Comparison of ENCODE assay signal across 32 mouse cellular contexts in genomic region chr16:96179156-96179555, GRCm38 (mm10). TPM values are rescaled to one million over a fixed set of nuclear protein-coding genes. Genes with fewer than 3 reads are reported as not detected.
DNase-seq lines count a peak whose midpoint lies in the region; ATAC-seq and TF ChIP-seq lines count a peak whose summit lies in the region.
"Had no signal": no experiment of that assay in that cellular context is flagged by ENCODE, and none has a peak within 500 bp of the region (broad histone marks: within the 10 kb centered on the region; RNA-seq: fewer than 3 reads in every experiment).

No protein-coding gene starts in this region.

- H3K4me3 ChIP-seq in kidney, postnatal 0 days (replicated peaks; ENCODE audit: low read depth, low read length), result no peak overlapping the region
- no peak overlapping the region for H3K4me3 ChIP-seq in E14TG2a.4 (replicated peaks; ENCODE audit: low read length)
- H3K4me3 ChIP-seq in MEL (ENCODE audit: control insufficient read depth in 1 of 2, insufficient read depth in 1 of 2, low read depth in 2 of 2, low read length in 2 of 2), result no peak overlapping the region
- no peak overlapping the region for H3K4me3 ChIP-seq in stomach, postnatal 0 days (ENCODE audit: low read depth, low read length)
- H3K4me3 ChIP-seq: forebrain, embryonic 10.5 days; forebrain, embryonic 13.5 days; heart, adult 2 months; heart, embryonic 10.5 days; heart, embryonic 13.5 days had no signal

- no peak for DNase-seq in kidney, postnatal 0 days (ENCODE audit: low spot score)
- DNase-seq in kidney, adult 9 months, result no peak
- DNase-seq in MEL (ENCODE audit: low read depth, low spot score), result peak; percentile 18
- DNase-seq in stomach, postnatal 0 days (ENCODE audit: low spot score), result no peak
- no peak for DNase-seq in T-cell, adult 2 months (ENCODE audit: low spot score)
- no peak for DNase-seq in left cerebral cortex, postnatal 14 days (ENCODE audit: low spot score in 2 of 2)
- DNase-seq: adrenal gland, postnatal 10 days; B cell, adult 2 months; cerebellum, adult 11 months; cerebellum, adult 8-10 months; cerebellum, postnatal 10 days; cerebellum, postnatal 36 days; embryo, embryonic 11 days; gastrocnemius, postnatal 10 days; gastrocnemius, postnatal 36 days; heart, adult 2 months; heart, postnatal 14 days; heart, postnatal 4 days had no signal

- TF ChIP-seq RAD21 in MEL (IDR thresholded peaks at IDR 0.05; ENCODE audit: low read depth, low read length), result no peak

- no peak overlapping the region for H3K4me2 ChIP-seq in kidney, postnatal 0 days (ENCODE audit: low read length)
- H3K4me2 ChIP-seq in stomach, postnatal 0 days (replicated peaks; ENCODE audit: low read depth), result no peak overlapping the region
- H3K4me2 ChIP-seq: forebrain, embryonic 13.5 days; heart, embryonic 13.5 days; hindbrain, embryonic 14.5 days had no signal

- TF ChIP-seq CTCF in kidney, postnatal 0 days (IDR thresholded peaks at IDR 0.05; ENCODE audit: low read depth), result 0 out of 2 replicates have a peak, but pooled peaks have one; percentile 11
- TF ChIP-seq CTCF in E14TG2a.4 (conservative IDR thresholded peaks at IDR 0.05; ENCODE audit: low read length) (peak; percentile 53), MEL (IDR thresholded peaks at IDR 0.05 in 2 of 3, conservative IDR thresholded peaks at IDR 0.05 in 1 of 3; ENCODE audit: control insufficient read depth in 1 of 3, insufficient read depth in 1 of 3, low read depth in 2 of 3, low read length in 3 of 3, poor library complexity in 1 of 3, severe bottlenecking in 1 of 3) (peak; percentile 4 to 21 (median 21); a peak in 2 of 6 replicates)
- peak; percentile 21; the same call in 1 of the 2 replicates for TF ChIP-seq CTCF in stomach, postnatal 0 days (IDR thresholded peaks at IDR 0.05; ENCODE audit: low read depth)

- no peaks in the 10 kb centered on the region for H3K27me3 ChIP-seq in kidney, postnatal 0 days (ENCODE audit: insufficient read depth, low read length)
- H3K27me3 ChIP-seq in E14TG2a.4 (ENCODE audit: insufficient read depth, low read length) (0 out of 2 replicates have a peak, but pooled peaks cover 6% of the 10 kb centered on the region), MEL (ENCODE audit: control insufficient read depth in 1 of 2, insufficient read depth in 2 of 2, low read length in 2 of 2) (no peaks in the 10 kb centered on the region)
- no peaks in the 10 kb centered on the region for H3K27me3 ChIP-seq in stomach, postnatal 0 days (ENCODE audit: control insufficient read depth, insufficient read depth, low read length)
- H3K27me3 ChIP-seq: CH12.LX; forebrain, embryonic 13.5 days; heart, embryonic 13.5 days; Patski had no signal

- no peaks in the 10 kb centered on the region for H3K9me3 ChIP-seq in kidney, postnatal 0 days (replicated peaks; ENCODE audit: low read length)
- H3K9me3 ChIP-seq in E14TG2a.4 (ENCODE audit: low read length), result no peaks in the 10 kb centered on the region
- no peaks in the 10 kb centered on the region for H3K9me3 ChIP-seq in MEL (replicated peaks; ENCODE audit: insufficient read depth, low read length)
- no peaks in the 10 kb centered on the region for H3K9me3 ChIP-seq in stomach, postnatal 0 days (ENCODE audit: control insufficient read depth, low read length)
- H3K9me3 ChIP-seq: forebrain, embryonic 13.5 days; heart, embryonic 10.5 days had no signal

- no peak overlapping the region for H3K9ac ChIP-seq in kidney, postnatal 0 days (ENCODE audit: low read depth, low read length)
- no peak overlapping the region for H3K9ac ChIP-seq in MEL (ENCODE audit: control insufficient read depth, low read depth, low read length, poor library complexity, severe bottlenecking)
- H3K9ac ChIP-seq in stomach, postnatal 0 days (ENCODE audit: low read length), result no peak overlapping the region
- H3K9ac ChIP-seq: forebrain, embryonic 13.5 days; heart, embryonic 13.5 days; hindbrain, embryonic 14.5 days had no signal

- intact Hi-C loops in left cerebral cortex, postnatal 14 days (cut with DNase I), result no loop called here

- no peak for TF ChIP-seq POLR2A in MEL (IDR thresholded peaks at IDR 0.05; ENCODE audit: control insufficient read depth in 1 of 2, insufficient read depth in 1 of 2, low read depth in 1 of 2, low read length in 2 of 2, poor library complexity in 1 of 2)

- no peaks in the 10 kb centered on the region for H3K79me2 ChIP-seq in MEL (ENCODE audit: control insufficient read depth, insufficient read depth, low read length, poor library complexity)

- ATAC-seq in kidney, postnatal 0 days (replicated peaks; ENCODE audit: low FRiP score, low read depth), result no peak
- ATAC-seq in stomach, postnatal 0 days (ENCODE audit: low FRiP score, low TSS enrichment), result no peak
- ATAC-seq: forebrain, embryonic 13.5 days; forebrain, embryonic 16.5 days; hindbrain, postnatal 0 days; inflammation-experienced regulatory T-cells, adult 6 months; Patski had no signal

- no peak overlapping the region for H3K27ac ChIP-seq in kidney, postnatal 0 days
- no peak overlapping the region for H3K27ac ChIP-seq in MEL (ENCODE audit: control insufficient read depth, low read depth, low read length)
- no peak overlapping the region for H3K27ac ChIP-seq in stomach, postnatal 0 days (replicated peaks)
- H3K27ac ChIP-seq: forebrain, embryonic 10.5 days; forebrain, embryonic 13.5 days; heart, adult 2 months; heart, embryonic 10.5 days; heart, embryonic 13.5 days; hindbrain, embryonic 14.5 days; hindbrain, postnatal 0 days had no signal

- H3K36me3 ChIP-seq in kidney, postnatal 0 days (ENCODE audit: insufficient read depth, low read length), result no peaks in the 10 kb centered on the region
- H3K36me3 ChIP-seq in E14TG2a.4 (ENCODE audit: insufficient read depth, low read length), result 0 out of 2 replicates have a peak, but pooled peaks cover 4% of the 10 kb centered on the region
- no peaks in the 10 kb centered on the region for H3K36me3 ChIP-seq in MEL (ENCODE audit: control insufficient read depth in 1 of 2, insufficient read depth in 2 of 2, low read length in 2 of 2)
- no peaks in the 10 kb centered on the region for H3K36me3 ChIP-seq in stomach, postnatal 0 days (ENCODE audit: control insufficient read depth, insufficient read depth, low read length)
- H3K36me3 ChIP-seq: forebrain, embryonic 10.5 days; heart, embryonic 10.5 days; heart, embryonic 13.5 days had no signal

- no peak for TF ChIP-seq EP300 in MEL (IDR thresholded peaks at IDR 0.05; ENCODE audit: low read depth in 1 of 2, low read length in 2 of 2)
- TF ChIP-seq EP300 in stomach, postnatal 0 days (optimal IDR thresholded peaks at IDR 0.05), result no peak

- no peaks in the 10 kb centered on the region for H3K4me1 ChIP-seq in kidney, postnatal 0 days (replicated peaks; ENCODE audit: insufficient read depth, low read length)
- no peaks in the 10 kb centered on the region; the same call in 1 of the 2 replicates for H3K4me1 ChIP-seq in E14TG2a.4 (replicated peaks; ENCODE audit: low read depth, low read length)
- H3K4me1 ChIP-seq in MEL (ENCODE audit: control insufficient read depth in 1 of 2, insufficient read depth in 2 of 2, low read length in 2 of 2), result no peaks in the 10 kb centered on the region
- H3K4me1 ChIP-seq in stomach, postnatal 0 days (replicated peaks; ENCODE audit: control insufficient read depth, insufficient read depth), result no peaks in the 10 kb centered on the region
- H3K4me1 ChIP-seq: forebrain, embryonic 13.5 days had no signal

TF ChIP-seq in MEL, 35 proteins besides CTCF, POLR2A, EP300 and RAD21 (continues in another document):
- no peak for TF ChIP-seq TCF12 (IDR thresholded peaks at IDR 0.05; ENCODE audit: low read depth, low read length)
- TF ChIP-seq MXI1 (IDR thresholded peaks at IDR 0.05; ENCODE audit: low read depth, low read length), result no peak
- TF ChIP-seq MYB (IDR thresholded peaks at IDR 0.05; ENCODE audit: low read depth, low read length), result no peak
- no peak for TF ChIP-seq ZMIZ1 (IDR thresholded peaks at IDR 0.05; ENCODE audit: low read depth, low read length)

RNA-seq across cellular contexts. Expression of gene Lca5l, which starts 12.9 kb away (rescaled TPM):
- 1.6 TPM in 2 replicates for polyA plus RNA-seq in kidney, postnatal 0 days (2015; fragmentation: Nextera tagmentation; extraction: Ambion mirVana)
- 0.07 and 0.12 TPM in 2 replicates for total RNA-seq in MEL (2012; rRNA removed)
- under 1 TPM in 1 of 2 experiments, not detected in 1; 0.24 TPM for polyA plus RNA-seq in MEL (2012; ENCODE audit: insufficient read depth in 1 of 2, insufficient read length in 2 of 2, low read depth in 1 of 2, low replicate concordance in 2 of 2, missing spikeins in 1 of 2)
- polyA plus RNA-seq in stomach, postnatal 0 days (2015; fragmentation: Nextera tagmentation; extraction: Ambion mirVana), result 1.1 and 1.4 TPM in 2 replicates
- 1 to 10 TPM in 1 of 2 experiments, under 1 TPM in 1; 0.88 to 1.5 TPM for total RNA-seq in left cerebral cortex, postnatal 14 days (2021)
- total RNA-seq: granulocyte monocyte progenitor cell, adult 5-6 weeks had no signal
- polyA plus RNA-seq: inflammation-experienced regulatory T-cells, adult 6 months had no signal

RNA-seq across cellular contexts. Expression of gene Sh3bgr, which starts 21.1 kb away (rescaled TPM):
- polyA plus RNA-seq in kidney, postnatal 0 days (2015; fragmentation: Nextera tagmentation; extraction: Ambion mirVana), result 3.3 and 3.6 TPM in 2 replicates
- 0.52 and 2.0 TPM in 2 replicates for total RNA-seq in MEL (2012; rRNA removed)
- polyA plus RNA-seq in MEL (2012; ENCODE audit: insufficient read depth in 1 of 2, insufficient read length in 2 of 2, low read depth in 1 of 2, low replicate concordance in 2 of 2, missing spikeins in 1 of 2), result 1 to 10 TPM in 1 of 2 experiments, not detected in 1; 1.1 TPM
- 32.1 and 35.6 TPM in 2 replicates for polyA plus RNA-seq in stomach, postnatal 0 days (2015; fragmentation: Nextera tagmentation; extraction: Ambion mirVana)
- 1 to 10 TPM in 1 of 2 experiments, under 1 TPM in 1; 0.89 to 1.5 TPM for total RNA-seq in left cerebral cortex, postnatal 14 days (2021)
- total RNA-seq: granulocyte monocyte progenitor cell, adult 5-6 weeks had no signal
- polyA plus RNA-seq: inflammation-experienced regulatory T-cells, adult 6 months had no signal

RNA-seq across cellular contexts. Expression of gene Wrb, which starts 33.9 kb away (rescaled TPM):
- polyA plus RNA-seq in kidney, postnatal 0 days (2015; fragmentation: Nextera tagmentation; extraction: Ambion mirVana), result 47.8 and 55.9 TPM in 2 replicates
- total RNA-seq in MEL (2012; rRNA removed), result 36.7 and 50.2 TPM in 2 replicates
- polyA plus RNA-seq in MEL (2012; ENCODE audit: insufficient read depth in 1 of 2, insufficient read length in 2 of 2, low read depth in 1 of 2, low replicate concordance in 2 of 2, missing spikeins in 1 of 2), result 10 to 100 TPM in 1 of 2 experiments, not detected in 1; 41.6 TPM
- polyA plus RNA-seq in stomach, postnatal 0 days (2015; fragmentation: Nextera tagmentation; extraction: Ambion mirVana), result 29.9 and 33.1 TPM in 2 replicates
- 10 to 100 TPM; 63.8 to 71.0 TPM for total RNA-seq in left cerebral cortex, postnatal 14 days (2021)

RNA-seq across cellular contexts. Expression of gene Hmgn1, which starts 51.6 kb away (rescaled TPM):
- 551 and 628 TPM in 2 replicates for polyA plus RNA-seq in kidney, postnatal 0 days (2015; fragmentation: Nextera tagmentation; extraction: Ambion mirVana)
- total RNA-seq in MEL (2012; rRNA removed), result 185 and 186 TPM in 2 replicates
- polyA plus RNA-seq in MEL (2012; ENCODE audit: insufficient read depth in 1 of 2, insufficient read length in 2 of 2, low read depth in 1 of 2, low replicate concordance in 2 of 2, missing spikeins in 1 of 2), result 100 to 1,000 TPM; 246 to 778 TPM
- polyA plus RNA-seq in stomach, postnatal 0 days (2015; fragmentation: Nextera tagmentation; extraction: Ambion mirVana), result 334 and 365 TPM in 2 replicates
- 10 to 100 TPM; 49.9 to 58.0 TPM for total RNA-seq in left cerebral cortex, postnatal 14 days (2021)

RNA-seq across cellular contexts. Expression of gene B3galt5, which starts 56.4 kb away (rescaled TPM):
- polyA plus RNA-seq in kidney, postnatal 0 days (2015; fragmentation: Nextera tagmentation; extraction: Ambion mirVana), result 4.8 and 5.6 TPM in 2 replicates
- not detected in 2 replicates for total RNA-seq in MEL (2012; rRNA removed)
- polyA plus RNA-seq in MEL (2012; ENCODE audit: insufficient read depth in 1 of 2, insufficient read length in 2 of 2, low read depth in 1 of 2, low replicate concordance in 2 of 2, missing spikeins in 1 of 2), result not detected
- 8.7 and 10.6 TPM in 2 replicates for polyA plus RNA-seq in stomach, postnatal 0 days (2015; fragmentation: Nextera tagmentation; extraction: Ambion mirVana)
- 10 to 100 TPM in 1 of 2 experiments, 1 to 10 TPM in 1; 7.0 to 10.8 TPM for total RNA-seq in left cerebral cortex, postnatal 14 days (2021)
- total RNA-seq: ES-E14; gastrocnemius, adult 18-20 months; heart, adult 2 months; heart, postnatal 4 days had no signal
- polyA plus RNA-seq: heart, adult 2 months; Patski had no signal
